Mouse (Mus musculus): Measurements from ENCODE around the gene Slc35g3.
"Not testable (repeated sequence)": the region's sequence is repeated elsewhere in the genome, so short reads cannot be mapped to it uniquely, and the experiment has no call there.

GRCm38 (mm10) chr11:69731408-69731807 is 30.4 kb downstream of the Slc35g3 start:
- not testable (repeated sequence) for TF ChIP-seq EP300 (IDR thresholded peaks at IDR 0.05; ENCODE audit: low read depth)
- peak; percentile 22; the same call in 1 of the 2 replicates for TF ChIP-seq CTCF (IDR thresholded peaks at IDR 0.05; ENCODE audit: low read depth)

Measured in heart, postnatal 0 days (tissue).